ENCODE assay signal across 8 mouse cellular contexts in genomic region chr2:160364128-160364650, GRCm38 (mm10). TPM values are rescaled to one million over a fixed set of nuclear protein-coding genes. Genes with fewer than 3 reads are reported as not detected.
DNase-seq lines count a peak whose midpoint lies in the region; ATAC-seq and TF ChIP-seq lines count a peak whose summit lies in the region.

No protein-coding gene starts in this region.

- H3K36me3 ChIP-seq in embryonic facial prominence, embryonic 14.5 days (ENCODE audit: control insufficient read depth, insufficient read depth, low read length), result peaks cover 6% of the 10 kb centered on the region; the same call in 1 of the 2 replicates
- H3K36me3 ChIP-seq in intestine, embryonic 15.5 days, result no peaks in the 10 kb centered on the region
- H3K36me3 ChIP-seq in neural tube, embryonic 13.5 days, result no peaks in the 10 kb centered on the region

- no peak overlapping the region for H3K27ac ChIP-seq in embryonic facial prominence, embryonic 14.5 days (replicated peaks; ENCODE audit: low read depth, low read length)
- no peak overlapping the region for H3K27ac ChIP-seq in intestine, embryonic 15.5 days
- no peak overlapping the region for H3K27ac ChIP-seq in neural tube, embryonic 13.5 days (replicated peaks)

- H3K4me3 ChIP-seq in lung, adult 2 months (replicated peaks; ENCODE audit: extremely low read depth, low read depth, low read length), result peak overlapping the region; percentile 27
- peak overlapping the region; percentile 65 for H3K4me3 ChIP-seq in embryonic facial prominence, embryonic 14.5 days (ENCODE audit: low read depth, low read length)
- peak overlapping the region; percentile 59; the same call in 1 of the 2 replicates for H3K4me3 ChIP-seq in intestine, embryonic 15.5 days (replicated peaks)
- peak overlapping the region; percentile 57 for H3K4me3 ChIP-seq in neural tube, embryonic 13.5 days

- WGBS in lung, adult 2 months, result 38% methylated on average over 9 of the region's 9 CpGs
- 8% methylated on average over 8 of the region's 9 CpGs for WGBS in embryonic facial prominence, embryonic 14.5 days
- WGBS in intestine, embryonic 15.5 days, result 10% methylated on average over 9 of the region's 9 CpGs
- WGBS in neural tube, embryonic 13.5 days, result 3% methylated on average over 8 of the region's 9 CpGs

- no peak for ATAC-seq in embryonic facial prominence, embryonic 14.5 days (ENCODE audit: low read depth)
- ATAC-seq in intestine, embryonic 15.5 days, result no peak
- ATAC-seq in neural tube, embryonic 13.5 days (ENCODE audit: low read depth), result no peak

- peaks cover 17% of the 10 kb centered on the region for H3K4me1 ChIP-seq in lung, adult 2 months (ENCODE audit: control insufficient read depth, insufficient read depth, low read length)
- H3K4me1 ChIP-seq in embryonic facial prominence, embryonic 14.5 days (ENCODE audit: control insufficient read depth, insufficient read depth, low read length), result peaks cover 4% of the 10 kb centered on the region
- peaks cover 28% of the 10 kb centered on the region for H3K4me1 ChIP-seq in intestine, embryonic 15.5 days (replicated peaks)
- peaks cover 59% of the 10 kb centered on the region for H3K4me1 ChIP-seq in neural tube, embryonic 13.5 days (replicated peaks)

- no peaks in the 10 kb centered on the region for H3K9me3 ChIP-seq in embryonic facial prominence, embryonic 14.5 days (ENCODE audit: control insufficient read depth, low read length)
- no peaks in the 10 kb centered on the region for H3K9me3 ChIP-seq in intestine, embryonic 15.5 days
- H3K9me3 ChIP-seq in neural tube, embryonic 13.5 days, result no peaks in the 10 kb centered on the region

- peaks cover 74% of the 10 kb centered on the region for H3K27me3 ChIP-seq in embryonic facial prominence, embryonic 14.5 days (replicated peaks; ENCODE audit: control insufficient read depth, insufficient read depth, low read length)
- peaks cover 73% of the 10 kb centered on the region for H3K27me3 ChIP-seq in intestine, embryonic 15.5 days (replicated peaks)
- peaks cover 83% of the 10 kb centered on the region for H3K27me3 ChIP-seq in neural tube, embryonic 13.5 days

- no peak for TF ChIP-seq CTCF in lung, adult 2 months (IDR thresholded peaks at IDR 0.05; ENCODE audit: insufficient read depth, low read length)

- peak overlapping the region; percentile 99 for H3K4me2 ChIP-seq in embryonic facial prominence, embryonic 14.5 days (ENCODE audit: low read depth, low read length)
- H3K4me2 ChIP-seq in intestine, embryonic 15.5 days (replicated peaks), result peak overlapping the region; percentile 98; the same call in 1 of the 2 replicates
- H3K4me2 ChIP-seq in neural tube, embryonic 13.5 days, result peak overlapping the region; percentile 81

- peak overlapping the region; percentile 81; the same call in 1 of the 2 replicates for H3K9ac ChIP-seq in embryonic facial prominence, embryonic 14.5 days (ENCODE audit: low read depth, low read length)
- H3K9ac ChIP-seq in intestine, embryonic 15.5 days, result no peak overlapping the region
- peak overlapping the region; percentile 80; the same call in 1 of the 2 replicates for H3K9ac ChIP-seq in neural tube, embryonic 13.5 days

- DNase-seq in lung, adult 2 months, result no peak
- DNase-seq in lung, postnatal 4 days, result no peak
- no peak for DNase-seq in embryonic facial prominence, embryonic 14.5 days (ENCODE audit: low spot score)
- DNase-seq in gastrocnemius, postnatal 25 days, result no peak
- no peak for DNase-seq in urinary bladder, postnatal 25 days (ENCODE audit: low spot score)
- no peak for DNase-seq in natural killer cell, adult 2 months (ENCODE audit: low spot score in 2 of 2)

- TF ChIP-seq POLR2A in lung, adult 2 months (IDR thresholded peaks at IDR 0.05; ENCODE audit: borderline replicate concordance, extremely low read depth, low read depth, low read length), result no peak

RNA-seq across cellular contexts. Expression of gene Mafb, which starts 2.7 kb away (rescaled TPM):
- polyA plus RNA-seq in lung, adult 2 months (2012; rRNA removed), result 5.3 and 5.4 TPM in 2 replicates
- 16.9 and 18.5 TPM in 2 replicates for polyA plus RNA-seq in embryonic facial prominence, embryonic 14.5 days (2014; fragmentation: Nextera tagmentation; extraction: Ambion mirVana)
- polyA plus RNA-seq in intestine, embryonic 15.5 days (2015; fragmentation: Nextera tagmentation; extraction: Ambion mirVana), result 10.1 and 12.0 TPM in 2 replicates
- 20.7 and 22.3 TPM in 2 replicates for polyA plus RNA-seq in neural tube, embryonic 13.5 days (2015; fragmentation: Nextera tagmentation; extraction: Ambion mirVana)
- total RNA-seq in gastrocnemius, postnatal 25 days (2021), result 10 to 100 TPM; 17.0 to 42.9 TPM

RNA-seq across cellular contexts. Expression of gene Gm826, which starts 30.2 kb away (rescaled TPM):
- 0.58 TPM in 1 of 2 replicates, not detected in the other for polyA plus RNA-seq in lung, adult 2 months (2012; rRNA removed)
- polyA plus RNA-seq in embryonic facial prominence, embryonic 14.5 days (2014; fragmentation: Nextera tagmentation; extraction: Ambion mirVana), result 0.22 and 0.54 TPM in 2 replicates
- polyA plus RNA-seq in intestine, embryonic 15.5 days (2015; fragmentation: Nextera tagmentation; extraction: Ambion mirVana), result 15.1 and 15.3 TPM in 2 replicates
- not detected in 2 replicates for polyA plus RNA-seq in neural tube, embryonic 13.5 days (2015; fragmentation: Nextera tagmentation; extraction: Ambion mirVana)
- 1 to 10 TPM; 2.3 to 3.0 TPM for total RNA-seq in gastrocnemius, postnatal 25 days (2021)

Comparison
In these comparisons a context has a peak if more than half of its experiments do, and no peak if none do; other contexts are left out.
1. RNA of gene Gm826, which starts 30.2 kb away (polyA plus RNA-seq): 15.1 to 15.3 TPM in intestine, embryonic 15.5 days; 0.58 TPM in lung, adult 2 months, 0.22 to 0.54 TPM in embryonic facial prominence, embryonic 14.5 days and not detected in neural tube, embryonic 13.5 days; every median in the first group is over 10 times any median in the second.
2. Peak in every context shown above with its lines, with median percentiles within 50 percentile points of each other: H3K4me3 ChIP-seq and H3K4me2 ChIP-seq.